Mouse (Mus musculus) layer of hippocampus, postnatal 10 days (tissue): ENCODE data around the gene Xkr7. TPM values are rescaled to one million over a fixed set of nuclear protein-coding genes. Genes with fewer than 3 reads are reported as not detected.

Experiments
- DNase-seq, 2 experiments: peaks; one replicate each; pipeline ENCODE4 v3.0.0; 2021; ENCODE audit warnings: low spot score in 2 of 2
- total RNA-seq, 2 experiments: library from RNA; stranded (reverse); gene quantifications; 2 replicates each; pipeline ENCODE4 v1.2.3; 2021

The Xkr7 gene
- total RNA-seq, 2 experiments from 2014 or later = 5.7 to 6.3 TPM

- DNase-seq = peak; percentile 82 to 84
These were observed 611 bp downstream of the Xkr7 start for GRCm38 (mm10) chr2:153032083-153032842.

GRCm38 (mm10) chr2:153032973-153033372, 1.3 kb downstream of the Xkr7 start:
- DNase-seq = no peak

- no peak for DNase-seq
These were observed 2.0 kb downstream of the Xkr7 start for GRCm38 (mm10) chr2:153033545-153034230.

- no peak for DNase-seq
These were observed 5.0 kb downstream of the Xkr7 start for GRCm38 (mm10) chr2:153036690-153037089.

- DNase-seq = no peak
These were observed 12.2 kb downstream of the Xkr7 start for GRCm38 (mm10) chr2:153043886-153044285.

- DNase-seq = peak in 1 of 2 experiments; percentile 52
These were observed 14.2 kb downstream of the Xkr7 start for GRCm38 (mm10) chr2:153045884-153046299.

- DNase-seq = peak; percentile 79 to 81
These were observed 16.3 kb downstream of the Xkr7 start for GRCm38 (mm10) chr2:153047828-153048465.

GRCm38 (mm10) chr2:153049288-153049996, 17.8 kb downstream of the Xkr7 start:
- peak; percentile 35 to 44 for DNase-seq

GRCm38 (mm10) chr2:153049997-153050358, 18.3 kb downstream of the Xkr7 start:
- no peak for DNase-seq

GRCm38 (mm10) chr2:153051095-153051494, 19.4 kb downstream of the Xkr7 start:
- DNase-seq = no peak

- DNase-seq = no peak
These were observed 19.9 kb downstream of the Xkr7 start for GRCm38 (mm10) chr2:153051537-153051936.

- DNase-seq = peak; percentile 41 to 44
These were observed 21.2 kb downstream of the Xkr7 start for GRCm38 (mm10) chr2:153052700-153053351.

- DNase-seq = no peak
These were observed 22.2 kb downstream of the Xkr7 start for GRCm38 (mm10) chr2:153053896-153054295.

- no peak for DNase-seq
These were observed 23.7 kb downstream of the Xkr7 start for GRCm38 (mm10) chr2:153055270-153055920.

GRCm38 (mm10) chr2:153058365-153058764, 26.7 kb downstream of the Xkr7 start:
- no peak for DNase-seq

GRCm38 (mm10) chr2:153060216-153060615, 28.6 kb downstream of the Xkr7 start:
- DNase-seq = no peak

GRCm38 (mm10) chr2:153063394-153063793, 31.7 kb downstream of the Xkr7 start:
- DNase-seq = peak; percentile 38 to 42

GRCm38 (mm10) chr2:153064190-153064970, 32.7 kb downstream of the Xkr7 start:
- no peak for DNase-seq

GRCm38 (mm10) chr2:153065747-153066508, 34.3 kb downstream of the Xkr7 start, which contains the start of gene Ccm2l:
Ccm2l (plus strand) TSS chr2:153065955.
- DNase-seq = no peak
